Mouse (Mus musculus) limb, embryonic 10.5 days (tissue): Measurements from ENCODE around the gene Slc12a6. TPM values are rescaled to one million over a fixed set of nuclear protein-coding genes. Genes with fewer than 3 reads are reported as not detected.
A peak's percentile ranks its signal among the peaks of the same experiment; 100 is the strongest.

Source experiments
- DNase-seq: peaks from one replicate; pipeline ENCODE4 v3.0.0-alpha.2; 2017; ENCODE audit warnings: low spot score
- H3K27ac ChIP-seq: fragments of 300-500 bp; sonication (generic); 2 replicates; pipeline ENCODE4 v1.5.1; 2016; ENCODE audit warnings: mild to moderate bottlenecking
- H3K27me3 ChIP-seq: fragments of 300-500 bp; sonication (generic); 2 replicates; pipeline ENCODE4 v1.6.1; 2016; ENCODE audit warnings: low read depth, mild to moderate bottlenecking; ENCODE audit not compliant: poor library complexity, severe bottlenecking
- H3K36me3 ChIP-seq: fragments of 300-500 bp; sonication (generic); 2 replicates; pipeline ENCODE4 v1.6.1; 2016; ENCODE audit warnings: mild to moderate bottlenecking, moderate library complexity
- H3K4me1 ChIP-seq: fragments of 300-500 bp; sonication (generic); 2 replicates; pipeline ENCODE4 v1.6.1; 2016
- H3K4me3 ChIP-seq: fragments of 300-500 bp; sonication (generic); 2 replicates; pipeline ENCODE4 v1.5.1; 2016; ENCODE audit warnings: mild to moderate bottlenecking, moderate library complexity
- H3K9me3 ChIP-seq: fragments of 300-500 bp; sonication (generic); replicated peaks from 2 replicates; pipeline ENCODE4 v1.6.1; 2016; ENCODE audit warnings: mild to moderate bottlenecking
- WGBS: fragments of 180-500 bp; shearing (Covaris S2); methylation state at CpG from one replicate; pipeline ENCODE4 v1.1.7; 2016; 5-methylcytosine and 5-hydroxymethylcytosine counted together
- polyA plus RNA-seq: library from polyadenylated mRNA; unstranded; fragments of >200 nt; fragmentation: Nextera tagmentation; extraction: Ambion mirVana; gene quantifications from 2 replicates; pipeline ENCODE4 v1.2.1, GENCODE M21; 2016

The Slc12a6 gene
- 5.0 and 7.4 TPM in 2 replicates for polyA plus RNA-seq

DNA sequence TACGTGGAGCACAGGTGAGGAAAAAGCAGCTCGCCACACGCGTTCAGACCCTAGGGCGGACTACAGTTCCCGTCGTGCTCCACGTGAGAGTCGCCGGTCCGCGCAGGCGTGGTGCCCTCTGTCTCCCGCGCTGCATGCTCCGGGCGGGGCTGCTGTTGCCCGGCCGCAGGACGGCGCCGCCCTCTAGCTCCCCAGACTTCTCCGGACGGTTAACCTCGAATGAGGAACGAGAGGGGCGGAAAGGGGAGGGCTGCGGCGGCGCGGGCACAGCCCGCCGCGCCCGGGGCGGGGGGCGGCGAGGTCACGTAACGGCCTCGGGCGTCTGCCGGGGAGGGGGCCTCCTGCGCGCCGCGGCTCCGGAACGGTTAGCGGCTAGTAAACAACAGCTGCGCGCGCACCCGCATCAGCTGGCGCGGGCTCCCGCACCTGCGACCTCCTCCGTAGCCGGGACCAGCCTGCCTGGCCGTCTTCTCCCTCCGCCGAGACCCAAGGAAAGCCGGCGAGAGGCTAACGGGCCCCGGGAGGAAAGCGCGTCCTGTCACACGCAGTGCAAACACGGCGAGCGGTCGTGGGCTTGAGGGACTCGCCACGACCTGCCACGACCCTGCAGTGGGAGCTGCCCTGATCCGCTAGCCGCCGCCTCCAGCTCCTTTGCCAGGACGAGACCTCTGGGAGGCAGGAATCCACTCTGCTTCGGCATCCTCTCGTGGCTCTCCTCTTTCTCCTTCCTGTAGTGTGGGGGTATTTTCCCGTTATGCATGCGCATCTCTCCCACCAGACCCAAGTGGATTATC lies at the start of gene Slc12a6:
Slc12a6 (plus strand) TSS at position 378 of the 794 bp plus-strand sequence.
- peak; percentile 94 for DNase-seq
- no peaks in the 10 kb centered on the region for H3K27me3 ChIP-seq
- peak within 1 kb of the TSS; percentile 91 for H3K27ac ChIP-seq
- no peaks in the 10 kb centered on the region for H3K9me3 ChIP-seq
- H3K36me3 ChIP-seq: peaks cover 4% of the 10 kb centered on the region; the same call in 1 of the 2 replicates
- peak within 1 kb of the TSS; percentile 72 for H3K4me3 ChIP-seq
- peaks cover 27% of the 10 kb centered on the region for H3K4me1 ChIP-seq
- WGBS: under 1% methylated on average over 83 of the region's 85 CpGs

DNA sequence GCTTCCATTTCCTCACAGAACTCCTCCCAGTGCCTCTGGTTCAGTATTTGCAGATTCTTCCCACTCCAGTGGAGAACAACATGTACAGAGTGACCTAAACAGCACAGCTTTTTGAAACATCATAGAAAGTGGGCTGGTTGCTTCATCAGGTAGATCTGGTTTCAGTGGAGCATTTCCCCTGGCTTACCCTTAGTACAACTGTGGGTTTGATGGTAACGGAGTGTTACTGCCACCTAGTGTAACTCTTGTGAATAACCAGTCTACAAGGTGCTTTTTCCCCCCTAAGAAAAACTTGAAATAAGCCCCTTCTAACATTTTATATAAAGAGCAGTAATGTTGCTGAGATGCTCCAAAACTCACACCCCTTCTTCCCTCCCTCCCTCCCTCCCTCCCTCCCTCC lies 49.6 kb upstream of the Slc12a6 start:
- WGBS: 13% methylated on average over 1 of the region's 1 CpGs
- no peak for DNase-seq
- H3K4me3 ChIP-seq: no peak overlapping the region

GRCm38 (mm10) chr2:112217614-112218013 lies 48.0 kb upstream of the Slc12a6 start:
- no peak for DNase-seq
- Histone ChIP-seq H3K27me3 (no peaks in the 10 kb centered on the region), H3K27ac (no peak overlapping the region), H3K4me3 (no peak overlapping the region), H3K9me3 (no peaks in the 10 kb centered on the region), H3K4me1 (no peaks in the 10 kb centered on the region), H3K36me3 (no peaks in the 10 kb centered on the region)
- 84% methylated on average over 6 of the region's 6 CpGs for WGBS

More for the DNA sequence above, 49.6 kb upstream of the Slc12a6 start:
- Histone ChIP-seq H3K4me1 (no peaks in the 10 kb centered on the region), H3K9me3 (no peaks in the 10 kb centered on the region), H3K27me3 (no peaks in the 10 kb centered on the region), H3K27ac (no peak overlapping the region), H3K36me3 (no peaks in the 10 kb centered on the region)

GRCm38 (mm10) chr2:112220880-112221279 lies 44.7 kb upstream of the Slc12a6 start:
- WGBS: 86% methylated on average over 5 of the region's 5 CpGs

GRCm38 (mm10) chr2:112222607-112223006 lies 43.0 kb upstream of the Slc12a6 start:
- Histone ChIP-seq H3K27ac (no peak overlapping the region), H3K4me1 (no peaks in the 10 kb centered on the region), H3K36me3 (no peaks in the 10 kb centered on the region), H3K27me3 (no peaks in the 10 kb centered on the region), H3K4me3 (no peak overlapping the region), H3K9me3 (no peaks in the 10 kb centered on the region)
- DNase-seq: no peak
- 86% methylated on average over 5 of the region's 5 CpGs for WGBS

More at GRCm38 (mm10) chr2:112220880-112221279, 44.7 kb upstream of the Slc12a6 start:
- H3K27ac ChIP-seq: no peak overlapping the region
- no peaks in the 10 kb centered on the region for H3K27me3 ChIP-seq
- no peak overlapping the region for H3K4me3 ChIP-seq
- H3K36me3 ChIP-seq: no peaks in the 10 kb centered on the region
- H3K9me3 ChIP-seq: no peaks in the 10 kb centered on the region
- no peaks in the 10 kb centered on the region for H3K4me1 ChIP-seq
- DNase-seq: no peak

DNA sequence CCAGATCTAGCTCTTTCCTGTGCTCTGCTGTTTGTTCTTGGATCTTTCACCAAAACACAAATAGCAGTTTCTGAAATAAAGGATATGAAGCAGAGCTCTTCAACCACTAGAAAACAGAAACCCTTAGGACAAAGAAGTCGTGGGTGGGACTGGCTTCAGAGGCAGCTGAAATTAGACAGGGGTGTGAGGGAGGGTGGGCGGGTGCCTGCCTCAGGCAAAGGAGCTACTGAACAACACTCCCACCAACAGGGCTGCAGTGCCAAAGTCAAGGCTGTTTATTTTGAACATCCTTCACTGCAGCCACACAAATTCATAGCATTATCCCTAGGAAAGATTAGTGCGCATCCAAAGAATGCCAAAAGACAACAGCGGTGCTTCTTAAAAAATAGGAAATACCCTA lies 41.3 kb upstream of the Slc12a6 start:
- WGBS: 62% methylated on average over 4 of the region's 4 CpGs
- H3K4me1 ChIP-seq: no peaks in the 10 kb centered on the region
- no peaks in the 10 kb centered on the region for H3K36me3 ChIP-seq
- H3K9me3 ChIP-seq: no peaks in the 10 kb centered on the region
- H3K27ac ChIP-seq: no peak overlapping the region
- no peaks in the 10 kb centered on the region for H3K27me3 ChIP-seq
- no peak overlapping the region for H3K4me3 ChIP-seq
- no peak for DNase-seq

DNA sequence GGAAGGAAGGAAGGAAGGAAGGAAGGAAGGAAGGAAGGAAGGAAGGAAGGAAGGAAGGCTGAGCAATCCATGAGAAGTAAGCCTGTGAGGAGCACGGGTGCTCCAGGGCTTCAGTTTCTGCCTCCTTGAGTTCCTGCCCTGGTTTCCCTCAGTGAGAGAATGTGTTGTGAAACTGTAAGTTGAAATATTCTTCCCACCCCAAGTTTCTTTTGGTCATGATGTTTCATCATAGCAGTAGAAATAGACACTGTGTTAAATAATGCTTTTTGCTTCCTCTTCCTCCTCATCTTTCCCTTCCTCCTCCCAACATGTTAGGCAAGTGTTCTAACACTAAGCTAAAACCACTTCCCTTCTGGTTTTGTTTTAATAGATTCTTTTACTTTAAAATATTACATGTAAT lies 33.0 kb upstream of the Slc12a6 start:
- no peaks in the 10 kb centered on the region for H3K36me3 ChIP-seq
- WGBS: 89% methylated on average over 1 of the region's 1 CpGs
- H3K9me3 ChIP-seq: no peaks in the 10 kb centered on the region
- no peak overlapping the region for H3K27ac ChIP-seq
- peaks cover under 1% of the 10 kb centered on the region; the same call in 1 of the 2 replicates for H3K4me1 ChIP-seq
- H3K27me3 ChIP-seq: no peaks in the 10 kb centered on the region
- DNase-seq: no peak
- H3K4me3 ChIP-seq: no peak overlapping the region

DNA sequence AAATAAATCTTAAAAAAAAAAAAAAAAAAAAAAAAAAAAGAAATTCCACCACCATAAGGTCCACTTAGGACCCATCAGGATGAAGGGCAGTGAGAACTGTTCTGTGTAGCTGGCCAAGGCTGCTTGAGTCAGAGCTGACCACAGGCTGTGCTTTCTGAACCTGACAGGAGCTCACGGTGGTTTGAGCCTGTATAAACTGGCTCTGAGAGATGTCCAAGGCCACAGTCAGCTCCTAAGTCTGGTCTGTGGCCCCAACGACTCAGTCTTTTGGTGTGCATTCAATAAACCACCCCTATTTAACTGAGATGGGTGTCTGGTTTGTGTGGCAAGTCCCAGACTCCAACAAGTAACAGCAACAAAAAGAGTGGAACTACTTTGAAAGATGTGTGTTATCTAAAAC lies 29.0 kb upstream of the Slc12a6 start:
- Histone ChIP-seq H3K4me1 (peaks cover 30% of the 10 kb centered on the region), H3K9me3 (no peaks in the 10 kb centered on the region), H3K36me3 (no peaks in the 10 kb centered on the region), H3K27ac (no peak overlapping the region), H3K27me3 (no peaks in the 10 kb centered on the region), H3K4me3 (no peak overlapping the region)
- no peak for DNase-seq
- WGBS: 82% methylated on average over 2 of the region's 2 CpGs

- Histone ChIP-seq H3K4me1 (peaks cover 33% of the 10 kb centered on the region), H3K9me3 (no peaks in the 10 kb centered on the region), H3K27me3 (no peaks in the 10 kb centered on the region), H3K4me3 (no peak overlapping the region), H3K36me3 (0 out of 2 replicates have a peak, but pooled peaks cover 2% of the 10 kb centered on the region), H3K27ac (no peak overlapping the region)
- no peak for DNase-seq
- 7% methylated on average over 4 of the region's 4 CpGs for WGBS
Measured at GRCm38 (mm10) chr2:112238006-112238405, 27.6 kb upstream of the Slc12a6 start.

DNA sequence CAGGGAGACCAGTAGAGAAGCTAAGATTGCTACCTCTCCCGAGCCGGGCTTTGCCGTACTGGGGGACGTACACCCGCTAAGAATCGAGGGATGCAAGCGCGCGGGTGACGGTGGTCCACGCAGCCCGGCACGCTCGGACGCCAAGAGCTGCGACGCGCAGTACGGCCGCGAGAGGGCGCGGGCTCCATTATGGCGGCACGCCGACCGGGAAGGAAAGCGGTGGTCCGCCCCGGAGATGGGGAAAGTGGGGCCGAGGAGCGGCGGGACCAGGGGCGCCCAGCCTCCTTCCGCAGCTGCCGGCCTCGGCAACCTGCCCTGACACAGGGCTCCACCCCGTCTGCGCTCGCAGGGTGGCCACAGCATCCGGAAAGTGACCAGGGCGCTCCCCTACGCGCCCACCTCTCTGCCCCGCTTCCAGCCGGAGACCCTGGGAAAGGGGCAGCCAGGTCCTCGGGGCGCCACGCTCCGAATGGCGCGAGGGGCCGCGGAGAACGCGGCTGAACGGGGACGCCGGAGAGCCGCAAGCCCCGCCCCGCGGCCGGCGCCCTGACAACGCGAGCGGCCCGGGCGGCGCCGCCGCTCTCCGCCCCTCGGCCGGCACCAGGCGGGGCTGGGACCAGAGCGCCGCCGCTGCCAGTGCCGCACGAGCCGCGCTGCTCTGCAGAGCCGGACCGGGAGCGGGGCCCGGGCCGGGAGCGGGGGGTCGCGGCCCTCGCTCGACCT lies 26.3 kb upstream of the Slc12a6 start, which contains the start of gene Lpcat4:
Lpcat4 (plus strand) TSS at position 257 of the 723 bp plus-strand sequence.
- H3K27me3 ChIP-seq: no peaks in the 10 kb centered on the region
- peaks cover 36% of the 10 kb centered on the region for H3K4me1 ChIP-seq
- peaks cover 13% of the 10 kb centered on the region for H3K36me3 ChIP-seq
- no peaks in the 10 kb centered on the region for H3K9me3 ChIP-seq
- 2% methylated on average over 94 of the region's 94 CpGs for WGBS
- peak; percentile 93 for DNase-seq
- H3K27ac ChIP-seq: peak within 1 kb of the TSS; percentile 95
- H3K4me3 ChIP-seq: peak within 1 kb of the TSS; percentile 70

DNA sequence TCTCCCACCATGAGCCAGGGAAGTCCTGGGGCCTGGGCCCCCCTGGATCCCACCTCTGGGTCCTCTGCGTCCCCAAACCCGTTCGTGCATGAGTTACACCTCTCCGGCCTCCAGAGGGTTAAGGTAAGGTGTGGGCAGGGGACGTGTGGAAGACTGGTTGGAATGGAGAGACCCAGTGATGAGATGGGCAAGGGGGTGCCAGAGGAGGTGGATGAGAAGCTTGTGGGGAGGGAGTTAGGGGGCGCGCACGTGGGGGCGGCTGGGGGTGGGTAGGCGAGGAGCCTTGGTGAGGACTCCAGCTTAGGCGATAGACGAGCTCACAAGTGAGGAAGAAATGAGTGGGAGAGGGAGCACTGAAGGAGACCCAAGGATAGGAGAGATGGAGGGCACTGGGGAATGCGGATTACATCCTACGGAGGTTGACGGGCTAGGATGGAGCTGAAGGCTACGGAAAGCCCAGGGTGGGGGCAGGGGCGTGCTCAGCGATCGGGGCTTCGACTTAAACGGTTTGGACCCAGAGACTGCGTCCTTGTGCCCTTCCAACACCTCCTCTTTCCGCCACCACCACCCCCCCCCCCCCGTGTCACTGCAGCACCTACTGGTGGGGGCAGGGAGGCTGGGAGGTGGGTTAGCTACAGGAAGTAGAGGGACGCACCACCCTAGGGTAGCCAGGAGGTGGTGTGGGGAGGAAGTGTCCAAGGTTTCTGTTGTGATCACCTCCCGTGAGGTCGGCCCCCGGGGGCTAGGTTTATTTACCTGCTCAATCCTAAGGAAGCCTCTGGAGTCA lies 25.5 kb upstream of the Slc12a6 start:
- WGBS: under 1% methylated on average over 26 of the region's 28 CpGs
- Histone ChIP-seq H3K36me3 (peaks cover 16% of the 10 kb centered on the region), H3K4me3 (peak overlapping the region; percentile 70), H3K27me3 (no peaks in the 10 kb centered on the region), H3K4me1 (peaks cover 36% of the 10 kb centered on the region), H3K9me3 (no peaks in the 10 kb centered on the region), H3K27ac (peak overlapping the region; percentile 95)
- DNase-seq: peak; percentile 53

GRCm38 (mm10) chr2:112241787-112242186 lies 23.8 kb upstream of the Slc12a6 start:
- 83% methylated on average over 14 of the region's 14 CpGs for WGBS

More at GRCm38 (mm10) chr2:112241787-112242186, 23.8 kb upstream of the Slc12a6 start:
- H3K4me3 ChIP-seq: no peak overlapping the region
- H3K9me3 ChIP-seq: no peaks in the 10 kb centered on the region
- no peak overlapping the region for H3K27ac ChIP-seq
- no peak for DNase-seq
- H3K27me3 ChIP-seq: no peaks in the 10 kb centered on the region
- peaks cover 36% of the 10 kb centered on the region for H3K4me1 ChIP-seq
- H3K36me3 ChIP-seq: peaks cover 30% of the 10 kb centered on the region
